Mouse (Mus musculus): ENCODE data around the gene Lhfp.

Gene Lhfp

DNA sequence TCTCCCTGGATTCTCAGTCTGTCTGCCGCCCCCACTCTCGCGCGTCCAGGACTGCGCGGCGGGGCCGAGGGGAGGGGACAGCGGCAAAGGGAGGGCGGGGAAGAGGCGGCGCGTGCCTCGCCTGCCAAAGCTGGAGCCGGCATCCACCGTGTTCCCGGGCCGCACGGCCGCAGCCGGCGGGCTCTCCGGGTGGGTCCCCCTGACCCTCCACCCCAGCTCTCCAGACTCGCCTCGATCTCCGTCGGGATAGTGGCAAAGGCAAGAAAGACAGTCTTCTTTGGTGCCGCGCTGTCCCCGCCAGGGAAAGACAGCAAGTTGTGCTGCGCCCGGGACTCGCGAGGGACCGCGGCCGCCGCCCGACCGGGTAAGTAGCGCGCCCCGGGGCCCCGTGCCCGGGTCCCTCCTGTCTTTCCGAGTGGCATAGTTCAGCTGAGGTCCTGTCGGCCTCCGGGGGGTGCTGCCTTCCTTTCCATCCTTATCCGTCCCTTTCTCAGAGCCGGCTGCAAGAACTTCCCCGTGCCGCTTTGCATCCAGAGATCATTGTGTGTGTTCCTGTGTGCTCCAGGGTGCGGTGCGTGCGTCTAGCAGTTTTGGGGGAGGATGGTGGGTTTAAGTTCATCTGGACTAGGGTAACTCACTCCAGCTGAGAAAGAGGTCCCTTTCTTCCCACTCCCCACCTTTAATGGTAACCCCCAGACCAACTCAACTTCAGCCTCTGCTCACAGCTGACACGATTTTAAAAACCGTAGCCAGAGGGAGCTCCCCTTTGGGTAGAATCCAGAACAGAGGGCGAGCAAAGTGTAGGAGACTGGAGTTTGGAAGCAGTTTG, at the start of gene Lhfp:
Lhfp (plus strand) TSS at position 118 of the 829 bp plus-strand sequence.
- peak; percentile 37 to 57 for DNase-seq (ENCODE audit: low spot score in 2 of 2)

DNA sequence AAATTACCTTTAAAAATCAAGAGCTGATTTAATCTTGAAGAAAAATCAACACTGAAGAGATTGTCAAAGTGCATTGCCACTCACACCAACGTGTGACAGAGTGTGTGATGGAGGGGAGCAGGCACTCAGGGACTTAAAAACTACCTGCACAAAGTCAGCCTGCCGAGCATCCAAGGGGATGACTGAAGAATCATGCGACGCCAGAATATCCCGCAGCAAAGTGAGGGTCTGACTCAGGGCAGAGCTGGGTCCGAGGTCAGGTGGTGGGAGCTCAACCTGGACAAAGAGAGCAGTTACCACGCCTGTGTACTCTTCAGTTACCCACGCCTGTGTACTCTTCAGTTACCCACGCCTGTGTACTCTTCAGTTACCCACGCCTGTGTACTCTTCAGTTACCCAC, 48.0 kb upstream of the Lhfp start:
- no peak for DNase-seq (ENCODE audit: low spot score in 2 of 2)

DNA sequence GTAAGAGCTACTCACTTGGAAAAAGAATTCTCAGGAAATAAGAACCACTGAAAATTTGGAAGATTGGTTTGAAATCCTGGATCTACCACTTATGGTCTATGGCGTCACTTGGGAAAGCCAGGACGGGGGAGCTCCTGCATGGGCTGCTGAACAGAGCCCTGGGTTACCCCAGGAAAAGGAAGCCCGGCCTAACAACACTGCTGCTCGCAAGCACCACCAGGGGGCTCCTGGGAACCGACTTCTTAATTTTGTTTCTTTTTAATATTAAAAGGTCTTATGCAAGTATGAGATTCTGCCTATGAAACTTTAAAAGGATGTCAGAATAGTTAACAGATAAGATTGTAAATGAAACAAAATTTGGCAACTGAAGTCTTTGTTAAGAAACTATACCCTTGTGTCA, 46.7 kb upstream of the Lhfp start:
- no peak for DNase-seq (ENCODE audit: low spot score in 2 of 2)

DNA sequence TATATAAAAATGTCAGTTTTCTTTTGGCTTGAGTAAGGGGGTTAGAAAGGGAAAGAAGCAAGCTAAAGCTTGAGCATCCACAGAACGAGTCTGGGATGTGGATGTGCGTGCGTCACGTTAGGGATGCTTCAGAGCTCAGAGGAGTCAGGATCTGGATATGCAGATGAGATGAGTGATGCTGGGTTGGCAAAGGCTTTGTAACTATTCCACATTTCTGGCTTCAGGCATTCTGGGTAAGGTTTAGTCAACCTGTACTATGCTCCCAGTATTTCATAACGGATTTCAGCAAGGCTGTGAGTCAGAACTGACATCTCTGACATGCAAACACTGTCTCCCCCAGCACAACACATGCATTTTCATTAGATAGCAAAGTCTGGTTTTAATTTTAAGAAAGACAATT, 44.7 kb upstream of the Lhfp start:
- DNase-seq (ENCODE audit: low spot score in 2 of 2): no peak

DNA sequence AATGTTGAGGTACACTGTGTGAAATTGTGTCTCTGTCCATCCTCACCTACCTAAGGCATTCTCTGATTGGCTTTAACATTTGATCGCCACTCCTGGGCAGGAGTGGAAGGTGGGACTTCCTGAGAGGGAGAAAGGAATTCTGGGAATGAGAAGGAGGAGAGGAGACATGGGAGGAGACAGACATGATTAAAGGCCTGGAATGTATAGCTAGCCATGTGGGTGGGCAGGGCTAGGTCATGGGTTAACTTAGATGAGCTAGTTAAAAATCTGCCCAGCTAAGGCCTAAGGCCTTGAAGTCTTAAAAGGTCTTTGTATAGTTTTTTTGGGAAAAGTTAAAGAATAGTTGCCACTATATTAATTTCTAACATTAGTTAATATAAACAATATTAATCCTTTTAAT, 43.9 kb upstream of the Lhfp start:
- DNase-seq (ENCODE audit: low spot score in 2 of 2): no peak

DNA sequence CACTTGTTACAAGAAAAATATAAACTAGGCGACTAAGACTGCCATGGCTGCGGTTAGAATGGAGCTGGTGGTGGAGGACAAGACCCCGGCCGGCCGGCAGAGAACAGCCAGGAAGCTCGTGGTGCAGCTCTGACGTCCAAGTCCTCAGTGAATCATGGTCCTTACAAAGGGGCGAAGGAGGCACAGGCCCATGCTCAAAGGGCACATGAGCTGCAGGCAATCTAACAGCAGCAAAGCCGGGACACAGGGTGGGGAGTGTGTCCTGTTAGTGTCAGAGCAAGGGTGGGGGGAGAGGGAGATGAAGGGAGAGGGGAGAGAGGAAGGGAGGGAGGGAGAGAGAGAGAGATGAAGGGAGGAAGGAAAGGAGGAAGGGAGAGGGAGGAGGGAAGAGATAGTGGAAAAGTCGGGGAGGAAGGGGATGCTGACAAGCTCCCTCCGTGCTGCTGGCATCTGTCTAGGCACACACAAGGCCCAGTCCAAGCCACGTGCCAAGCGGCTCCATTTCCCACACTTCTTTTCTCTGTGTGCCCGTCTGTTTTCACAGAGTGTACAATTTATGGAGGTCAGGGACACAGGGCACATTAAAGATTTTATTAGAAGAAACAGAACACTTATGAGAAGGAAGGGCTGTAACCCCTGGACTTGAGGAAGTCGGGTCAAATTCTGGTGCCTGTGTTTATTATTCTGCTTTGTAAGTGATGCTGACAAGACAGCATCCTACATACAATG, 42.1 kb upstream of the Lhfp start:
- no peak for DNase-seq (ENCODE audit: low spot score in 2 of 2)

DNA sequence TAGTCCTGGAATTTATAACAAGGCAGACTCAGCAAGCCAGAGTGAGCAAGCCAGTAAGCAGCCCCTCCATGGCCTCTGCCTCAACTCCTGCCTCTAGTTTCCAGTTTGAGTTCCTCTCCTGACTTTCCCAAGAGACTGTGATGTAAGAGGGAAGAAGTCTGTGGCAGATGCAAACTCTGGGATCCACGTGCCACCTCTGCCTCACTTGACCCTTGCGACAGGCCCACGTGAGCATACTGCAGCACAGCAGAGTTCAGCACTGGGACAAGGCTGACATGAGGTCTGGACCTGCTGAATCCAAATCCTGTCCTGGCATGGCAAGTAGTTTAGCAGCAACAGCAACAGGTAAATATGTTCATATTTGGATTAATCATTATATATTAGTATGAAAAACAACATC, 41.3 kb upstream of the Lhfp start:
- no peak for DNase-seq (ENCODE audit: low spot score in 2 of 2)

DNA sequence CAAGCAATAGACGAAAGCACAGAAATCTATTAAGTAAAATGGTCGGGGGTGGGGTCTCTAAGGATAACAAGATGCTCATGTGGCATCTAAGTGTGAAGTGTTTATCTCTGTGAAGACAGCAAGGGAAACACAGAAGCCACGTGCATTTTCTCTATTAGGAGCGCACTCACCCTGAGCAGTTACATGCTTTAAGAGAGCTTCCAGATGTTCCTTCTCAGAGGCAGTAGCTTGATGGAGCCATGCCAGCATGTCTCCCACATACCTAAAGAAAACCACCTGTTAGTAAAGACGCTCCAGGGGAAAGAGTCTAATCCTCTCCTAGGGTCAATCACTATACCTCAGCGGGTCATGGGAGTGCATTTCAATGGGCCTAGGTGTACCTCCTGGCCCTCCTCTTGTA, 39.3 kb upstream of the Lhfp start:
- DNase-seq (ENCODE audit: low spot score in 2 of 2): no peak

DNA sequence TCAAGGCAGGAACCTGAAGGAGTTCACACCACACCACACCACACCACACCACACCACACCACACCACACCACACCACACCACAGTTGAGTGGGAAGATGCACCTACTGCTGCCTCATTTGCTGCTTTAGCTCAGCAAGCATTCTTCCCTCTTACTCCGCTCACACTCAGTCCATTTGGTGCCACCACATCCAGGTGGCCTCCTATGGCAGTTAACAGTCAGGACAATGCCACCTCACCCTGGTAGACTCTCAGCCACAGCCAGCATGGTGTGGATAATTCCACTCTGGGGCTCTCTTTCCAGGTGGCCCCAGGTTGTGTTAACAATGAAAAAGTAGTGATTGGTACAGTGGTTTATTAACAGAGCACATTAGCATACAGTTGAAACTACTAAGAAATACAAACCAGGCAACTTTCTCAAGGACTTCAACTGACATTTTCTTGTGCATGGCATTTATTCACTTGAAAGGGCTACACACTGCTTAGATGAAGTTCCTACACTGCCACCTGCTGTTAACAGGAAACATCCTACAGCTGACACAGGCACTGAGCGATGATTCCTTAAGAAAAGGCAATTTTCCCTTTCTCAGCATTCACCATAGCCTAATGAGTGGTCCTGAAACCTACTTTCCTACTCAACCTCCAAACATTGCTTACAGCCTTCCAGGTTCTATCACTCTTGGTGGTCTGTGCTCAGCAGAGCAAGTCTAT, 36.8 kb upstream of the Lhfp start:
- no peak for DNase-seq (ENCODE audit: low spot score in 2 of 2)

DNA sequence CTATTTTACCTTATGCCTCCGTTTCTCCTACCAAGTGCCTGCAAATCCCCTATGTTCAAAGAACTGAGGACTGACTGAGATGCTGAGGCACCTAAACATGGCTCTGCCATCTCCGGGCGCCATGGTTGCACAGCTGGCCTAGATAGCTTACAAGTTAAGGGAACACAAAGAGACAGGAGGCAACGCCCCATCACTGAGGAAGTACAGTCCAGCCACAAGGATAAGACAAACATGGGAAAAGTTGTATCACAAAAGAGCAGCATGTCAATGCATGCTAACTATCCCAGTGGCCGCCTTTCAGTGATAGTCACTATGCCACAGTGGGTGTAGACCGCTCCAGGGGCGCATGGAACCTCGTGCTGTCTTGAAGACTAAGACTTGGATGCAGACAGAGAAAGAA, 33.9 kb upstream of the Lhfp start:
- DNase-seq (ENCODE audit: low spot score in 2 of 2): no peak

DNA sequence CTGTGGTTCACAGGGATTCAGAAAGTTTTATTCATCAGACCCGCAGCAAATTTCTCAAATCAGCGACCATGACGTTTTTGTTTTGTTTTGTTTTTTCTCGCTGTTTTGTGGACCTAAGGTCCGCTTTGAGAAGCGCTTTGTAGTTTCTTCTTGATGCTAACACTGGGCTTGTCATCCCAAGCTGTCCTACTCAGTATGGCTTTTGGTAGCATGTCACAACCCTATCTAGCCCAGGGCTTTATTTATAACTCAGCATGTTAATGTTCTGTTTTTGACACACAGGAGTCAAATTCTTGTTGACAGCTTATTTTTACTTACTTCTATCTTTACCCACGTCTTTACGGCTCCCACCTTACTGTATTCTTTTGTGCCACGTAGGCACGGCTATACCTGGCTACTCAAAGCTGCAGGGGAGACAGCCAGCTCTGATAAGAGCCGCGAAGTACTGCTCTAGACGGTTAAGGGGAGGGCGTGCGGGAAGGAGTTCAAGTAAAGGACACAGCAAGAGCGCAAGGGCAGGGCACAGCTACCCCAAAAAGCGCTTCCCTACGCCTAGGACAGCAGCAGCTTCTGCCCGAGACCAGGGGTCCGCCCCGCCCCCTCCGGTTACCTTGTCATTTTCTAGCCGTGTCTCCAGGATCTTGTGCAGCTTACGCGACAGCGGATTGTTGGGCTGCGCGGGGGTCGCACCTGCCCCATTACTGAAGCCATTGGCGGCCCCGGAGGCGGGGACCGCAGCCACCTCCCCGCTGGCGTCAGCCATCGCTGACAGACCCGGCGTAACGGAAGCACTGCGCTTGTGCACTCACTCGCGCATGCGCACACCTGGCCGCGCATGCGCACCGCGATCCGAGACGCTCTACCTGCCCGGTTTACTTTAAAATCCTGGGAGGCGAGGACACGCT, 24.6 kb upstream of the Lhfp start, which contains the start of gene Cog6:
Cog6 (minus strand) TSS at position 802 of the 905 bp plus-strand sequence.
- DNase-seq (ENCODE audit: low spot score in 2 of 2): peak; percentile 59 to 73

DNA sequence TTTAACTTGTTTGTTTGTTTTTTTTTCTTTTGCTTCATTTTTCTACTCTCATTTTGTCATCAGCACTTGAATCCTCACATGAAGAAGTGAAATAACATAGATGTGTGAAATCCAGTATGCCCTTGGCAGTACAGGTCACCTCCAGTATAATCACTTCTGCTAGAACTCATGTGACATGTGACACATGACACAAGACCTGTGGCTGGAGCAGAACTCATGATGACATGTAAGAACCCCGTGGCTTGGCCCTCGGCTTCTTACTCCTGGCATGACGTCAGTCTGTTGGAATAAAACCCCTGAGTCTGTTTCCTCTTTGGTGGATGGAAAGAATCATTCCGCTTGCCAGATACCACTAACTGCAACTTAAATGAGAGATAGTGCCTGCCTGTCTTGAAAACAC, 14.0 kb upstream of the Lhfp start:
- no peak for DNase-seq (ENCODE audit: low spot score in 2 of 2)

DNA sequence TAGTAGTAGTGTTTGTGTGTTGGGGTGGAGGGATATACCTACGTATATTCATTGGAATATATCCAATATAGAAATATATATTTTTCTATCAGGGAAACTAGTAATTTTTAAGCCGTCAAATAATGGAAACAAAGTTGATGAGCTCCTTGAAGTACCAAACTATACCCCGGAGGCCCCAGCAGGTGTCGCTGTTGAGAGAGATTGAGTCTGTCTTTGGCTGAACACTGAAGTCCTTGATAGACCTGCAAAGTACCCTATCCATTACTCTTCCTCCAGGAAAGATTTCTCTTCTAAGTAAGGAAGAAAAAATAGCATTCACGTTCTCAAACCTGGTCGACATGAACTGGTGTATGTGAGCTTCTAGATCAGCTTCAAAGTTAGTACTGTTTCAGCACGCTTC, 12.3 kb upstream of the Lhfp start:
- peak; percentile 62 to 67 for DNase-seq (ENCODE audit: low spot score in 2 of 2)

DNA sequence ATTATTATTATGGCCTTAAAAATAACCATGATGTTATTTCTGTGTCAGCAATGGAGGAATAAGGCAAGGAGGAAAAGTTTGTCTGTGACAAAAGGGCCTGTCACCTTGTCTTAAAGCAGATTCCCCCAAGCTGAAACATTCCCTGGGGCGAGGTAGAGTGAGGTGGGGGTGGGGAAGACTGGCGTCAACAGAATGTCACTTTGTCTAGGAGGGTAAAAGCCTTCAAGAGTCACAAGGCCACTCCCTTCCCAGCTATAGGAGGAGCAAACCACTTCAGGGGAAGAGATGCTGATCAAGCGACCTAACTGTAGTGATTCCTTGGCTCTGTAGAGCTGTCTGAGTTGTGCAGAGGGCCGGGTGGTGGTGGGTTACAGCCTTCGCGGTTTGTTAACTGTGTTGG, 9.7 kb upstream of the Lhfp start:
- DNase-seq (ENCODE audit: low spot score in 2 of 2): no peak

DNA sequence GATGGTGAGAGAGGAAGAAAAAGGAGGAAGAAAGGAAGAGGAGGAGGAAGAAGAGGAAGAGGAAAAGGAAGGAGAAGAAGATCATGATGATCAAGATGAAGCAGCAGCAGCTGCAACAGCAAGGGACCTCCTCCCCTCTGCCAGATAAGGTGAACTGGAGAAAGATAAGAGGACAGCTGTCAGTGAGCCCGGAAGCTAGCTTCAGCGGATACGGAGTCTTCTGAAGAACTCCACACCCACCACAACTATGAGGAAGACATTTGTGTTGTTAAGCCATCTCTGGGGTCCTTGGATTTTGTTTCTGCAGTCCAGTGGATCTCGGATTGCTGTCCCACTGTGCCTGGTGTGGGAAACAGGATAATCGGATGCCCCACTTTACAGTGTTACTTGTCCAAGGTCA, 8.9 kb upstream of the Lhfp start:
- no peak for DNase-seq (ENCODE audit: low spot score in 2 of 2)

DNA sequence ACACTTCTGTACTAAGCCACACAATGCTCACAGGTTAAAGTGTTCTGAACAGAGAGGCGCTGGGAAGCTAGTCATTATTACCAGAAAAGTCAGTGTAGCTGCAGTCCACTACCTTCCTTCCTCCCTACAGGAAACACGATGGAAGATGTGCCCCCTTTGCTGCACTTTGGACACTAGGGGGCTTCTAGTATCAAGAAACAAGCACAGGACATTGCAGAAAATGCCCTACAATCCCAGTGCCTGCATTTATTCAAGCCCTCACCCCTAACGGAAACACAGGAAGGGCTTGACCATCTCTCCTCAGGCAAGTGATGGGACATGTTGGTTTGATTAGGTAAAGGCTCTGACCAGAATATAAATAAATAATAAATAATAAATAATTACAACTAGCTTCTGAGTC, 7.9 kb upstream of the Lhfp start:
- DNase-seq (ENCODE audit: low spot score in 2 of 2): no peak

DNA sequence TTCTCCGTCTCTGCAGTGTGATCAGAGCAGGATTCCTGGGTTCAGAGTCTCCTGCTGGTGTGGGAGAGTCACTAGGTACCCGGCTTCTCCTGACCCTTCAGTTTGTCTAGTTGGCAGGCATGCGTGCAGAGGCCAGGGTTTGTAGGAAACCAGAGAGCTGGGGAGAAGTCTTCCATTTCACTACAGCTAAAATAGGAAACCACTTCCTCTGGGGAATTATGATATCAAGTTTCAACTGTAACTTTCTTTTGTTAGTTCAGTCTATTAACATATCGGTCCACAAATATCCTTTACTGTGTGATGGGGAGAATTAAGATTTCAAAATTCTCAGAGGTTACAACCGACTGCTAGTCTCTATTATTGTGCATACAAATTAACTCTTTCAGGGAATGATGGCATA, 5.3 kb upstream of the Lhfp start:
- no peak for DNase-seq (ENCODE audit: low spot score in 2 of 2)

DNA sequence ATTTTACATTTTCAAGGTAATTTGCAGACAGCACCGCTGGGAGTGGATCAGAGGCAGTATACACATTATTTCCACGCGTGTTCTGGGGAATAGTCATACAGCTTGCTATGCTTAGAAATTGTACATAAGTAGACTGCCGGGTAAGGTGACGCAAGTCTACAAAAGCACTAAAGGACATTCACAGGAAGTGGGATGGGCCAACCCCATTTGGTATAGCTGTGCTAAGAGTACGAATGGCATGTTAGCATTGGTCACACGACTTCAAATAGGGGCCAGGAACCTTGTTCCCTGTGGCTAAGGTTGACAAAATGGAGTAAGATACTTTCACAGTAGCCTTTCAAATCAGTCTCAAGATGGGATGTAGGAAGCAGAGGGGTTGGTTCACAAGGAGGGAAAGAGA, 4.4 kb upstream of the Lhfp start:
- DNase-seq (ENCODE audit: low spot score in 2 of 2): no peak

DNA sequence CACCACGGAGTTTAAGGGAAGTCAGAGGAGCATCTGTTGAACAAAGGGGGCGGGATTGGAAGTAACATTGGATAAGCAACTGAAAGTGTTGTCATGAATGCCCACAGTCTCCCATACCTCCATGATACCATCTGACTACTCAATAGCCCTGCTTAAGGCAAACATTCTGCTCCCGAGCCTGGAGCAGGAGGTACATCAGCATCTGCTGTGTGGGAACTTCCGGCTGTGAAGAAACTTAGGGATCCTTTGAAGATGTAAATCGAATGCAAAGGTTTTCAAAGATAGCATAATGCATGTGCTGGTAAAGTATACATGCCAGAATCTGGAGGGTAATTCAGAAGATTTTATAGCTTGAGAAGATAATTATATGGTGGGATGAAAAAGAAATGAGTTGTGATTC, 2.4 kb upstream of the Lhfp start:
- DNase-seq (ENCODE audit: low spot score in 2 of 2): no peak

DNA sequence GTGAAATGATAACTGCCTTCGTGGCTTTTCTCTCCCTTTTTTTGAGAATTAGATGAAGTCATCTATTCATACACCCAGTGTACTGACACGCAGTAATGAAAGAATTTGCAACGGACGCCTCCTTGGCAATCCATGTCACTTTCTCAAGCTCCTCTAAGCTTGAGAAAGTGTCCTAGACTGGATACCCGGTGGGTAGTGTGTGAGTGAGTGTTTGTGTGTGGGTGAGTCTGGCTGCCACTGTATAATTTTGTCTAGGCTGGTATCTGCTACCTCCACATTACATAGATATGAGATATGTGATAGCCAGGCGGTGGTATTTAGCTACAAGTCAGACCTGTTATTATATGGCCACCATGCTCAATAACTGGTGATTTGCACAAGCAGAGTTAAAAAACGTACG, 1.6 kb upstream of the Lhfp start:
- no peak for DNase-seq (ENCODE audit: low spot score in 2 of 2)

DNA sequence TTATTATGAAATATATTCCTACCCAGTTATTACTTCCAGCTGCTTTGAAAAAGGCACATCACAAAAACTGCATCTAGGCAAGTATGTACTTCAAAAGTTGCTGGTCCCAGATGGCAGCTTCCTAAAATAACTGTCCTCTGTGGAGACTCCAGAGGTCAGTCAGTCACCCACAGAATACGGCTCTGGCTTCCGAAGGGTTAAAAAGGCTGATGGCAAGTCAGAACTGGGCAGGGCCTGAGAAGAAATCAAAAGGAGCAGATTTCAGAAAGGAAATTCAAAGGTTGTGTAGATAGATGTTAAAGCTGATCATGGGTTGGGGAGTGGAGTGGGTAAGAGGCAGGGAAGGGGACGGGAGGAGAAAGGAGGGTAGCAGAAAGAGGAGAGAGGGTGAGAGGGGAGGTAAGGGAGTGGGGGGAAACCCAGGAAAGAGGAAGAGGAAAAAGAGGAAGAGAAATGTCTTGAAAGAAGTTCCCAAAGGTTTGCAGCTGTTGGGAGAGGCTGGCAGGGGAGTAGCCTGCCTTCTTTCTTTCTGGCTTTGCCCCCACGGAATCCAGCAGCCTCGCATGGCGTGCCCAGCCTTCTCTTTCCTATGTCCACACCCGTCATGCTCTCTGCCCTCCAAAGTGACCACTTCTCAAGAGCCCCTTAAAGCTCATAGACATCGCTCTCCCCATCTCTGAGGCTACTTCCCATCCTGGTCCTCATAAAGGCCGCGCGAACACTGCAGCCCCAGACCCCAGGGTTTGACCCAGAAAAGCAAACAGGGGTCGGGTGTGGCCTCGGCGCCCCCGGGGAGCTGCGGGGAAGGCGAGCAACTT, 526 bp upstream of the Lhfp start:
- DNase-seq (ENCODE audit: low spot score in 2 of 2): no peak
